Mouse (Mus musculus) thymus, postnatal 10 days (tissue): ENCODE data around the gene Sepsecs.

Experiments
- DNase-seq, 2 experiments: peaks; one replicate each; pipeline ENCODE4 v3.0.0; 2021; ENCODE audit warnings: low spot score in 2 of 2

The Sepsecs gene

DNA sequence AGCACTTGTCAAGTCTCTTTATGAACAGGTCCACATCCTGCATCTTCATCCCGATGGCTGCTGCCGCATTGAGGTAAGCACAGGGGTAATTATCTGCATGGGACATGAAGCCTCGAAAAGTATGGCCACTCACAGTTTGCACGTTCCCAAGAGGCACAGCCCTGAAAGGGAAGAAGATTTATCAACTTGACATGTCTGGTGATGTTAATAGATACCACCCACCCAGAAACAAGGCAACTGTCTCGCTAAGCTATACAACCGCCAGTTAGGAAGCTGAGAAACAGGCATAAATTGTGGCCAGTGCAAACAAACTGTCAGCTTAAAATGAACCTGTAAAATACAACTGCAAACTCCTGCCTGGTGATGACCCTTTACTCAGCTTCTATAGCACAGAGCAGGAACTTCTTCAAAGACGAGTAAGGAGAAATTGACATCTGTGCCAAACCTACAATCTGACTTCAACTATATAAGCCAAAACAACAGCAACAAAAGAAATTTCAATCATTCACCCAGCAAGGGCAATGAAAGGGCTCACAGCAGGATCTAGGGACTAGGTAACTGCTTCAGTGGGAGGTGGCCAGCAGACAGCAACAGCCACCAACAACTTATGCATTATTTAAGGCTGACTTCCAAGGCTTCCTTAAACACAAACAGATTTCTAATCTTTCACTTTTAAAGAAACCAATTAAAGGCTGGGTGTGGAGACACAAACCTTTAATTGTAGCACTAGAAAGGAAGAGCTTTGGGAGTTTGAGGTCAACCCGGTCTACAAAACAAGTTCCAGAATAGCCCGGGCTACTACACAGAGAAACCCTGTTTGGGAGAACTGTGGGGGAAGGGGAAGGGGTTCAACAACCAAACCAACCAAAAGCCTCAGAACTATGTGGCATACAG, 25.3 kb downstream of the Sepsecs start:
- no peak for DNase-seq

DNA sequence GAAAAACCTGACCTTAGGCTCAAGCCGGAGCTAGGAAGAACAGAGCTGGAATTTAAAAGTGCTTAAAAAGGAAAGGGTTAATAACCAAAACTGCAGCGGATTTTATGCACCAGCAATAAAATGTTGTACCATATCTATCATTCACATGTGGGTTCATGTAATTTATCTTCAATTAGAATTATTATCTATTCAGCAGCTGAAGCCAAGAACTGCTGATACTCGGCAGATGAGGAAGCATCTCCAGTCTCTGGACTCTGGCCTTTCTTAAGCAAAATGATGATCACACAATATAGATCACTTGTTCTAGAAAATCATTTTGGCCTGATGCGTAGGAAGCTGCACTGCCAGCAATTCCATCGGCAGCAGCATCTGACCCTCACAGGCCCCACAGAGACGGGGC, 27.8 kb downstream of the Sepsecs start:
- no peak for DNase-seq

DNA sequence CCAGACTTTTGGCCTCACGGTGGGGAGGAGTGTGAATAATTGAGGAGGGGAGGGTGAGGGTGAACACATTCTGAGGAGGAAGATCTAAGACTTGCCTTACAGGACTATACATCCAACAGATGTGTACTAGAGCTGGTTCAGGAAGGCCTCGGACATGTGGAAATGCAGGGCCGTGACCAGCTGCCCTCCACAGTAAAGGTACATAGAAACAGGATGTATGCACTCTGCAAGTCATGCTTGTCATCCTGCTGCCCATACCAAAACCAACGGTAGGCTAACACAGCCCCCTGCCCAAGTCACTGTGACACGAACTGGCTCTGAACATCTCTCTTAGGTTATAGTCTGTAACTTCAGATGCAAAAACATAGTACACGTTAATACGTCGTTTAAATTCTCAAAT, 30.6 kb downstream of the Sepsecs start:
- DNase-seq, result no peak

GRCm38 (mm10) chr5:52638006-52638405, 31.5 kb downstream of the Sepsecs start:
- no peak for DNase-seq

DNA sequence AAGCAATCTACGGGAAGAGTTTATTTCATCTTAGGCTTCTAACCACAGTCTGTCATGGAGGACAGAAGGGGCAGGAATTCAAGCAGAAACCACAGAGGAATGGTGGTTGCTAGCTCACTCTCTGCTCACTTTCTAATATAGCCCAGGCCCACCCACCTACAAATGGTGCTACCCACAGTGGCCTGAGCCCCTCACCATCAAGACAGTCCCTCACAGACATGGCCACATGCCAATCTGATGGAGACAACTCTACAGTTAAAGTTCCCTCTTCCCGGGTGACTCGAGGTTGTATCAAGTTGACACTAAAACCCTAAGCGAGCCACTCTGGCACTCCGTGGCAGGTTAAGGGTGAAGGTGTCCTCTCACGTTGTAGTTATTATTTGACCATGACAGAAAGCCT, 32.6 kb downstream of the Sepsecs start:
- DNase-seq, result no peak

DNA sequence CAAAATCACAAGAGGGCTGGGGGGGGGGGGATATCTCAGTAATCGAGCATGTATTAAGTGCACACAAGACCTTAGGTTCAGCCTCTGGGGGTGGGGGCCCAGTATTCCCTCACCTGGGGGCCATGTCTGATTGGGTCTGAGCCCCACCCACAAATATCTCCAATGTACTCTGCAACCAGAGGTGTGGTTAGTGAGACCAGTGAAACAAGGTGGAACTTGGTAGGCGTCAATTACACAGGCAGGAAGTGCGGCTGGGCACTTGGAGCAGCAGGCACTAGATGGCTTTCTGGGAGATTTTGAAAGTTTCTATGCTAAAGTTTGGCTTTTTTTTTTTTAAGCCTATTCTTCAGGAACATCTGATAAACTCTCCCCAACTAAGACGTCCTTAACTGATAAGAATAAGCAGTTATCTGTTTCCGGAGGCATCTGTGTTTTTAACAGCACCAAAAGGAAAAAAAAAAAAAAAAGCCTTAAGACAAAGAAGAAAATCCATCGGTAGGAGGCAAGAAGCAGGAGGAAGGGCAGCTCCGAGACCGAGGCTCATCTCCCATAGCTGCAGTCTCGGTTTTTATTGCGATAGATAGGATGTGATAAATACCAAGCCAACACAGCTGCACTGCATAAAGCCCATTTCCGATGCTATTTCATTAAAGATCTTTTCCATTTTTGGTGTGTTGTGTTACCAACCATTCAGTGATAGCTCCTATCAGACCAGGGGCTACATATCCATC, 33.3 kb downstream of the Sepsecs start:
- no peak for DNase-seq

GRCm38 (mm10) chr5:52634017-52634416, 35.5 kb downstream of the Sepsecs start:
- DNase-seq, result peak; percentile 59 to 83

DNA sequence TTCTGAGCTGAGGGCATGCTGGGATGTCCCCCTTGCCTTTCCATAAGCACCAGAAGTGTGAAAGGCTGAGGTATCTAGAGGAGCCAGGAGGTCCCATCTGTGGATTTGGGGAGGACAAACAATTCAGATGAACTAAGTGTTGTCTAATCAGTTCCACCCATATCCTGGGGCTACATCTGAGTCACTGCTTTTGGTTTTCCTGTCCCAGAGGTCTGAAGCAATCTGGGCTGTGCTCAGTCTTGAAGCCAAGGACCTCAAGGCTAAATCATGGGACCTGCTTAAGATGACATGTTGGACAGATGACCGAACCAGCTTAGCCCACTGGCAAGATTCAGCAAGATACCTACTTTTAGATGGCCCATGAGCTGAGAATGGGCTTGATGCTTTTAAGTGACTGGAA, 39.0 kb downstream of the Sepsecs start:
- DNase-seq, result no peak

DNA sequence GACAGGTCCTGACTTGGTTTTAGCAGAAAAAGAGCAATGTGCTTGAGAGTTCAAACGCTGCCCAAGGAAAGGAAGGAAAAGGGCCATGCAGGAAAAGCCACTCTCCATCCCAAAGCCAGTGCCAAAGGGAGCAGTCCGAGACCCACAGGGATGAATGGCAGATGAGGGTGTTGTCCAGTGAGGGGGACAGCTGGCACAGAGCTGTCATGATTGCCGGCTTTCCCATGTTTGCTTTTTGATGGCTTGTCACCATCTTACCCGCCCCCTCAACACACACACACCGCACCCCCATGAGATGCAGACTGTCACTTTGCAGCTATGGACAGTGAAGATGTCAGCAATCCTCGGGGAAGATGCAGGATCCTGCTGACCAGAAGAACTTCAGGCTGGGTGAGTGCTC, 40.3 kb downstream of the Sepsecs start:
- DNase-seq, result no peak

- no peak for DNase-seq
Observed at GRCm38 (mm10) chr5:52628783-52629182, 40.7 kb downstream of the Sepsecs start.

- DNase-seq, result no peak
Observed at GRCm38 (mm10) chr5:52627713-52628112, 41.8 kb downstream of the Sepsecs start.

GRCm38 (mm10) chr5:52626092-52626491, 43.4 kb downstream of the Sepsecs start:
- DNase-seq, result no peak

DNA sequence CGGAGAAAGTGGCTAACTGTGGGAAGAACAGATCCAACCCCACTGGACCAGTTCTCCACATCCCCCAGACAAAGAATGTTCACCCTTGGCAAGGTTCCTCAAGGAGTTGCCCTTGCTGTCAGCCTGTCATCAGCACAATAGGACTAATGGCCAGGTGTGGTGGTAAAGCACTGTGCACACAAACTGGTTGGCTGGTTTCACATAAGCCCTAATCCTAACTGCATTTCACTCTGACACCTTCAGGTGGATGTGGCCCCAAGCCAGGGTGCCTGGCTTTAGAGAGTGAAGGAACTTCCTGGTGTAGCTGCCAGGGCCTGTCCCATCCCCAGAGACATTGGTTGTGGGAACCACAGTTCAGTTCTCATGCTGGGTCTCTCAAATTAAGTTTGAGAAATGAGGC, 44.6 kb downstream of the Sepsecs start:
- DNase-seq, result no peak

DNA sequence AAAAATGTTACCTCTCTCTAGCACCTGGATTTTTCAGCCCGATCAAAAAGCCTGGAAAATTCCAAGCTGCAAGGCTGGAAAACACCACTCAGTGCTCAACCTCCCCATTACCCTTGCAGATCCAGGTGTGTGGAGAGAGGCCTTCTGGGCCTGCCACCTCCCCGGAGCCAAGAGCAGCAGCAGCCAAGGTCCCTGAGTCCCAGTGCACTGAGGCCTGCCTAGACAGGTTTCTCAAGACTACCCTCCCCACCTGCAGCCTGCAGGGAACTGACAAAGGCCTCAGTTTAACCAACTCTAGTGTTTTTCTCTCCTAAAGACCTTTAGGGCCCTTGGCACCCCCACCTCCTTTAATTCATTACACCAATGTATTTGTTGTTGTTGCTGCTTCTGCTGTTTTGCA, 46.4 kb downstream of the Sepsecs start:
- DNase-seq, result no peak

DNA sequence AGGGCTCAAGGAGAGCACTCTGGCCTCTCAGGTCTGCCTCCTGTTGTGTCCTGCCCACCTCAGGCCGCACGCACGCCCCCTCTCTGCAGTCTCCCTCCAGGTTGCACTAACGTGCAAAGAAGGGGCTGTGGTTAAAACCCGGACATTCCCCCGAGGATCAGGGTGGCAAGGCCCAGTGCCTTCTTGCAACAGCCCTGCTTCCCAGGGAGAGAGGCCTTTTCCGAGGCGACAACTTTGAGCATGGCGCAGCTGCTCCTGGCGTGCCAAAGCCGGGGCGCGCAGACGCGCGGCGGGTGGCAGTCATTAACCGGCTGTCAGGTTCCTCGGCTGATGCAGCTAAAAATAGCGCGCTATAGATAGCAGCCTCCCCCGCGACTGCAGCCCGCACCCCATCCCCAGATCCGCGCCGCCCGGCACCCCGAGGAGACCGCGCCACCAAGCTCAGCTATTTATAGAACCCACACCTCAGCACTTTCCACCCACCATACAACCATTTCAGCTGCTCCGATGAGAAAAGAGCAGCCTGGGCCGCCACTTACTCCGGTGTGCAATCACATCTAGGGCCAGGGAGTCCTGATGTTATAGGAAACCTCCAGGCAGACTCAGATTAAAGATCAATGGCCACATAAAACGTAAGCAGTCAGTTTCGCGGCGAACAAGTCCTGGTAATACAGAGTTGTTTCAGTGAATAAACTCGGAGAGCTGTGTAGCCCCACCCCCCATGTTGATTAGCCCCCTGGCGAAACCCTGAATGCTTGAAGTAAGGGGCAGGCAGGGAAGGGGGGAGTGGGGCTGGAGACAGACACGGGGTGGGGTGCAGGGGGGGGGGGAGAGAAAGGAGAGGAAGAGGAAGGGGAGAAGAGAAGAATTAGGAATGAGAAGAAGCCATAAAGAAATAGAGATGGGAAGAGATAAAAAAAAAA, 50.9 kb downstream of the Sepsecs start:
- DNase-seq, result peak; percentile 54 to 58

GRCm38 (mm10) chr5:52617711-52618347, 51.7 kb downstream of the Sepsecs start:
- no peak for DNase-seq

DNA sequence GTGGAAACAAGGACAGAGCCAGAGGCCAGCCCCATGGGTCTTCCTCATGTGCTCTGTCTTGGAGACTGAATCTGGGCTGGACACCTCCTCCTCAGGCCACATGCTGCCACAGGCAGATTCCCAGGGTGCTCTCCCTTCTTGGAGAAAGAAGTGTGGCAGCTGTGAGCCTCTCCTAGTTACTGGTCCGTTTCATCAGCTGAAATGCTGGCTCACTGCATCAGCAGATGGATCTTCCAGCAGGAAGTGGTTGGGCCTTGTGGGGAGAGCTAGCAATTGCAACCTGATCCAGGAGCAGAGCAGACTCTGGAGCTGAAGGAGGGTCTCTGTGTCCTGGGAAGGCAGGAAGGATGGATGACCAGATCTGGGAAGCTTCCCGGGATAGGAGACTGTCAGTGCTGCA, 53.0 kb downstream of the Sepsecs start:
- DNase-seq, result no peak

DNA sequence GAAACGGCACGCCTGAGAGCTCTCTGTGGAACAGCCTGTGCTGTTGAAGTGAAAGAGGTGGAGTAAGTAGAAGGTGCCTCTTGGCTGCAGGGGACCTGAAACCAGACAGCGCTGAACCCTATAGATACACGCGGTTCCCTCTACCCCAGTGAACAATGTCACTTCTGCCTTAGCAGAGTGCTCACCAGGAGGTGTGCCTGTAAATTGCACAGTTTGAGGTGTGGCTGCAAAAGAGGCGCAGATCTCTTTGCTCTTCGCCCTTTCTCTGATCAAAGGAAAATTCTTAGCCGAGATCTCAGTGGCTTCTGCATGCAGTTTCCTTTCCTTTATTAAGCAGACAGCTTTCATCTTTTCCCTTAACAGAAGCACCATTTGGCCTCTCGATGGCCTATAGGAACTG, 54.1 kb downstream of the Sepsecs start:
- no peak for DNase-seq

DNA sequence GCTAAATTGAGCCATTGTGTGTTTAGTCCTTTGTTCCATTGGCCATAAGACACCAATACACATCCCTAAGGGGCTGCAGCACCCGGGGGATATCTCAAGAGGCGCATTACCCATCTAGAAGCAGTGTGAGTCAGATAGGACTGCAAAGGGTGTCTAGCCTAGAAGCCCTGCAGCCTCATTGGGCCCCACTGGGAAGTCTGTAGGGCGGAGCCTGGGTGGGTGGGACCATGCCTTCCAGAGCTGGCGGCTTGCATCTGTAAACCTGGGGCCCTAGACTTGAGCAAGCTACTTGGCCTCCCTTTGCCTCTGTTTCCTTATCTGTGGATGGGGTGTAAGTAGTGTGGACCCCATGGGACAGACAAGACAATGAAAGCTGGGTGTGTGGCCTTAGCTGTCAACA, 54.8 kb downstream of the Sepsecs start:
- no peak for DNase-seq

DNA sequence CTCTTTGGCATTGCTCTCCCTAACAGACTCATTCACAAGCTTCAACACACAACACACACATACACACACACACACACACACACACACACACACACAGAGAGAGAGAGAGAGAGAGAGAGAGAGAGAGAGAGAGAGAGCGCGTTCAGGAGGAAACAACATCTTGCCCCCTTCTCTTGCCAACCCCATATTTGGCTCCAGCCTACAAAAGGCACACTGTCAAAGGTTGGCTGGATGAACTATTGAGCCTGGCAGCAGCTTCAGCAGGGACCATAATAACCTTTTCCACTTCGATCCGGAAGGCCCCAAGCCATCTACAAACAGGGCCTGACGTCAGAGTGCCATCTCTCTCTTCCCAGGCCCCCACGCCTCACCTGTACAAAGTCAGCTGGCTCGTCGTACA, 56.7 kb downstream of the Sepsecs start:
- no peak for DNase-seq

- no peak for DNase-seq
Observed at GRCm38 (mm10) chr5:52611315-52611895, 58.1 kb downstream of the Sepsecs start.
